ENCODE assay signal across 1 mouse cellular context in the genomic region with DNA sequence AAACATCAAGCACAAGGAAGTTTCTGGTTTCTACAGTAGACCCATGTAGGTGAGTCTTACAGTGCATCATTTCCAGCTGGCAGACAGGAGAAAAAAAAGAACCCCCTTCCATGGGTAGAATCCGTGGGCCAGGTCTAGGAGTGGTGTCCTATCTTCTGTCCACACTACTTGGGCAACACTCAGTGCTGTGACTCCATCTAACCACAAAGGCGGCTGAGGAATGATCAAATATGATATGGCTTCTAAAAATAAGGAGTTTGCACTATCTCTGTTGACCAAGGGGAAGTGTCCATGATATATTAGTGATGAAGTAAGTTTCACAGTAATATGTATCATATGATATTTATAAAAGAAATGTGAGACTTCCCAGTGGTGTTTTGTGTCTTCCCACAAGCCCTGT.
A peak's percentile ranks its signal among the peaks of the same experiment; 100 is the strongest.
TF ChIP-seq lines count a peak whose summit lies in the region.

No protein-coding gene starts in this region.

TF ChIP-seq in MEL, 35 proteins besides CTCF, POLR2A, EP300 and RAD21 (continued from another document):
- TF ChIP-seq ZKSCAN1 (IDR thresholded peaks at IDR 0.05; ENCODE audit: low read depth, low read length) (no peak), HCFC1 (IDR thresholded peaks at IDR 0.05; ENCODE audit: low read depth, low read length) (no peak), TBP (IDR thresholded peaks at IDR 0.05; ENCODE audit: low read depth, low read length) (no peak), MAFK (IDR thresholded peaks at IDR 0.05; ENCODE audit: borderline replicate concordance, low read depth, low read length) (peak; percentile 64; the same call in 1 of the 2 replicates), MYC (IDR thresholded peaks at IDR 0.05; ENCODE audit: low read depth, low read length) (no peak), CHD1 (IDR thresholded peaks at IDR 0.05; ENCODE audit: low read depth, low read length) (no peak), POLR2AphosphoS2 (IDR thresholded peaks at IDR 0.05; ENCODE audit: low read length) (no peak), SIN3A (IDR thresholded peaks at IDR 0.05; ENCODE audit: low read length) (0 out of 2 replicates have a peak, but pooled peaks have one; percentile 17), CHD2 (IDR thresholded peaks at IDR 0.05; ENCODE audit: low read length) (no peak; the same call in 1 of the 2 replicates), TAL1 (IDR thresholded peaks at IDR 0.05; ENCODE audit: low read length) (peak; percentile 83), JUND (IDR thresholded peaks at IDR 0.05; ENCODE audit: low read depth, low read length) (0 out of 2 replicates have a peak, but pooled peaks have one; percentile 15), UBTF (IDR thresholded peaks at IDR 0.05; ENCODE audit: borderline replicate concordance, insufficient read depth, low read depth, low read length) (no peak), MAX (IDR thresholded peaks at IDR 0.05; ENCODE audit: low read length) (no peak), SMC3 (IDR thresholded peaks at IDR 0.05; ENCODE audit: low read depth, low read length) (no peak), RCOR1 (IDR thresholded peaks at IDR 0.05; ENCODE audit: low read depth, low read length) (peak; percentile 63), MEF2A (IDR thresholded peaks at IDR 0.05; ENCODE audit: extremely low read depth, insufficient replicate concordance, low read depth, low read length, poor library complexity, severe bottlenecking) (peak; percentile 89; the same call in 1 of the 2 replicates), MAZ (IDR thresholded peaks at IDR 0.05; ENCODE audit: low read depth, low read length) (0 out of 2 replicates have a peak, but pooled peaks have one; percentile 50), TCF12 (IDR thresholded peaks at IDR 0.05; ENCODE audit: low read depth, low read length) (peak; percentile 89), GABPA (IDR thresholded peaks at IDR 0.05; ENCODE audit: low read depth, low read length) (no peak), USF2 (IDR thresholded peaks at IDR 0.05; ENCODE audit: borderline replicate concordance in 1 of 2, insufficient read depth in 1 of 2, low read depth in 1 of 2, low read length in 2 of 2) (no peak), NELFE (IDR thresholded peaks at IDR 0.05; ENCODE audit: low read depth, low read length) (no peak), ETS1 (IDR thresholded peaks at IDR 0.05; ENCODE audit: low read depth, low read length) (peak; percentile 87), ZMIZ1 (IDR thresholded peaks at IDR 0.05; ENCODE audit: low read depth, low read length) (no peak), NRF1 (IDR thresholded peaks at IDR 0.05; ENCODE audit: insufficient read depth, low read depth, low read length, poor library complexity, severe bottlenecking) (no peak), GATA1 (IDR thresholded peaks at IDR 0.05; ENCODE audit: low read depth, low read length) (peak; percentile 87)
